Comparison of ENCODE assay signal across 23 mouse cellular contexts in genomic region chr14:98077996-98078395, GRCm38 (mm10).
DNase-seq lines count a peak whose midpoint lies in the region; ATAC-seq and TF ChIP-seq lines count a peak whose summit lies in the region.
"Had no signal": no experiment of that assay in that cellular context is flagged by ENCODE, and none has a peak within 500 bp of the region (broad histone marks: within the 10 kb centered on the region; RNA-seq: fewer than 3 reads in every experiment).

No protein-coding gene starts in this region.

- H3K4me1 ChIP-seq in MEL (ENCODE audit: control insufficient read depth in 1 of 2, insufficient read depth in 2 of 2, low read length in 2 of 2) = peaks cover 0 to 4% of the 10 kb centered on the region in 2 experiments; a peak in 1 of 4 replicates

- 0 out of 2 replicates have a peak, but pooled peaks have one; percentile 61 for ATAC-seq in erythroblast, adult 5-6 weeks (replicated peaks; ENCODE audit: low FRiP score, poor library complexity, severe bottlenecking)
- peak; percentile 83 for ATAC-seq in megakaryocyte progenitor cell, adult 5-6 weeks (replicated peaks; ENCODE audit: poor library complexity)
- ATAC-seq in megakaryocyte-erythroid progenitor cell, adult 5-6 weeks (replicated peaks; ENCODE audit: low FRiP score, low TSS enrichment, poor library complexity, severe bottlenecking) = peak; percentile 92
- ATAC-seq: activated CD4-positive, CD25-positive, alpha-beta regulatory T cell, adult 4 months; CD4-positive, CD25-positive, alpha-beta regulatory T cell, adult 4 months; Patski had no signal

- TF ChIP-seq CTCF in MEL (IDR thresholded peaks at IDR 0.05 in 2 of 3, conservative IDR thresholded peaks at IDR 0.05 in 1 of 3; ENCODE audit: control insufficient read depth in 1 of 3, insufficient read depth in 1 of 3, low read depth in 2 of 3, low read length in 3 of 3, poor library complexity in 1 of 3, severe bottlenecking in 1 of 3) = no peak

- no peak overlapping the region for H3K27ac ChIP-seq in MEL (ENCODE audit: control insufficient read depth, low read depth, low read length)

- no peaks in the 10 kb centered on the region for H3K27me3 ChIP-seq in MEL (ENCODE audit: control insufficient read depth in 1 of 2, insufficient read depth in 2 of 2, low read length in 2 of 2)
- H3K27me3 ChIP-seq: CH12.LX had no signal

- H3K36me3 ChIP-seq in MEL (ENCODE audit: control insufficient read depth in 1 of 2, insufficient read depth in 2 of 2, low read length in 2 of 2) = no peaks in the 10 kb centered on the region; a peak in 1 of 4 replicates
- H3K36me3 ChIP-seq: G1E had no signal

- no peaks in the 10 kb centered on the region for H3K79me2 ChIP-seq in MEL (ENCODE audit: control insufficient read depth, insufficient read depth, low read length, poor library complexity)

- no peak for TF ChIP-seq RAD21 in MEL (IDR thresholded peaks at IDR 0.05; ENCODE audit: low read depth, low read length)

- TF ChIP-seq POLR2A in MEL (IDR thresholded peaks at IDR 0.05; ENCODE audit: control insufficient read depth in 1 of 2, insufficient read depth in 1 of 2, low read depth in 1 of 2, low read length in 2 of 2, poor library complexity in 1 of 2) = no peak

- TF ChIP-seq EP300 in MEL (IDR thresholded peaks at IDR 0.05; ENCODE audit: low read depth in 1 of 2, low read length in 2 of 2) = peak; percentile 50 to 58; a peak in 3 of 4 replicates

- peak; percentile 40 for DNase-seq in MEL (ENCODE audit: low read depth, low spot score)
- DNase-seq in lung, postnatal 4 days = no peak
- DNase-seq in ovary, postnatal 10 days (ENCODE audit: low spot score) = no peak
- no peak for DNase-seq in embryo, embryonic 11 days
- DNase-seq in kidney, adult 11 months = no peak
- DNase-seq: adrenal gland, adult 2 months; adrenal gland, adult 8-10 months; adrenal gland, postnatal 10 days; adrenal gland, postnatal 14 days; adrenal gland, postnatal 25 days; adrenal gland, postnatal 36 days; B cell, adult 2 months; cerebellum, adult 11 months; cerebellum, adult 11-12 months; cerebellum, adult 18-20 months had no signal

- H3K9ac ChIP-seq in MEL (ENCODE audit: control insufficient read depth, low read depth, low read length, poor library complexity, severe bottlenecking) = no peak overlapping the region

- no peak overlapping the region for H3K4me3 ChIP-seq in MEL (ENCODE audit: control insufficient read depth in 1 of 2, insufficient read depth in 1 of 2, low read depth in 2 of 2, low read length in 2 of 2)

- H3K9me3 ChIP-seq in MEL (replicated peaks; ENCODE audit: insufficient read depth, low read length) = no peaks in the 10 kb centered on the region

TF ChIP-seq in MEL, 35 proteins besides CTCF, POLR2A, EP300 and RAD21:
- no peak for TF ChIP-seq BHLHE40 (IDR thresholded peaks at IDR 0.05; ENCODE audit: borderline replicate concordance, low read depth, low read length)
- no peak for TF ChIP-seq RCOR1 (IDR thresholded peaks at IDR 0.05; ENCODE audit: low read depth, low read length)
- TF ChIP-seq UBTF (IDR thresholded peaks at IDR 0.05; ENCODE audit: borderline replicate concordance, insufficient read depth, low read depth, low read length) = no peak
- no peak for TF ChIP-seq POLR2AphosphoS2 (IDR thresholded peaks at IDR 0.05; ENCODE audit: low read length)
- TF ChIP-seq ZMIZ1 (IDR thresholded peaks at IDR 0.05; ENCODE audit: low read depth, low read length) = no peak
- TF ChIP-seq NRF1 (IDR thresholded peaks at IDR 0.05; ENCODE audit: insufficient read depth, low read depth, low read length, poor library complexity, severe bottlenecking) = no peak
- TF ChIP-seq ETS1 (IDR thresholded peaks at IDR 0.05; ENCODE audit: low read depth, low read length) = no peak
- no peak for TF ChIP-seq MAX (IDR thresholded peaks at IDR 0.05; ENCODE audit: low read length)
- no peak for TF ChIP-seq CHD2 (IDR thresholded peaks at IDR 0.05; ENCODE audit: low read length)
- no peak for TF ChIP-seq ZNF384 (IDR thresholded peaks at IDR 0.05; ENCODE audit: low read depth, low read length)
- TF ChIP-seq MAFK (IDR thresholded peaks at IDR 0.05; ENCODE audit: borderline replicate concordance, low read depth, low read length) = no peak
- TF ChIP-seq GATA1 (IDR thresholded peaks at IDR 0.05; ENCODE audit: low read depth, low read length) = peak; percentile 78
- TF ChIP-seq TCF12 (IDR thresholded peaks at IDR 0.05; ENCODE audit: low read depth, low read length) = peak; percentile 26; the same call in 1 of the 2 replicates
- TF ChIP-seq HCFC1 (IDR thresholded peaks at IDR 0.05; ENCODE audit: low read depth, low read length) = no peak
- no peak for TF ChIP-seq JUND (IDR thresholded peaks at IDR 0.05; ENCODE audit: low read depth, low read length)
- no peak for TF ChIP-seq KAT2A (conservative IDR thresholded peaks at IDR 0.05; ENCODE audit: low read depth, low read length)
- no peak for TF ChIP-seq GABPA (IDR thresholded peaks at IDR 0.05; ENCODE audit: low read depth, low read length)
TF ChIP-seq in MEL: peak in this region for 2.
